Mouse (Mus musculus): ENCODE results near the gene Zfp385b.
A peak's percentile ranks its signal among the peaks of the same experiment; 100 is the strongest.

Gene Zfp385b

DNA sequence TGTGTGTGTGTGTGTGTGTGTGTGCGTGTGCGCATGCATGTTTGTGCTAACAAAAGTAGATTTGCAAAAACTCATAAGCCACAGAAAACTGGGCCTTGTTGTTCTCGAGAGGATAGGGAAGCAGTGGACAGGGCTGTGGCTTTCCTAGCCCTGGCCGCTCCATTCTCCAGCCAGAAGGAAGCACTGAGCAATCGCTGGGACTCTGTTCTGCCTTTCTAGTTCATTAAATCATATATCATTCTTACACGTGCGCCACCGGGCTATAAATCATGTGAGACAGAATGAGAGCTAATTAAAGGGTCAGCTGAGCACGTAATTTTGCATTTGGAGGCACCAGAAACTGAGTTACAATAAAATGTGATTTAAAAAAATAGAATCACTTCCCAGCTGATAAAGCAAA, 29.1 kb downstream of the Zfp385b start:
- DNase-seq (ENCODE audit: low read depth), result no peak

- no peak for DNase-seq (ENCODE audit: low read depth)
Observed at GRCm38 (mm10) chr2:77781390-77781789, 38.0 kb downstream of the Zfp385b start.

DNA sequence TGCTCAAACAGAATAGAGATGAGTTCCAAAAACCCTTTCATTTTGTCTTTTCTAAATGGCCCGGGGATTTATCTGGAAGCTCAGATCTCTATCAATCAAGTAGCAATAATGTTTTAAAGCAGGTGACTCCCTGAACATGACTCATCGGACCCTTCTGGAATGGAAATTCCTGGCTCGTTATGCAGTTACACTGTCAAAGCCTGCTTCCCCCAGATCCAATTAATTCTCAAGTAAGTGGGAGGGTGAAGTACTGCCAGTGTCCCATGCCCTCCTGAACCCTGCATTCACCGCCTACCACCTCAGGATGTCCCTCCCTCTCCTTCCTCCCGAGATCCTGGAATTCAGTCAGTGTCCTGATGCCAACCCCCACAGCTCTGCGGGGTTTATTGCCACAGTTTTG, 41.7 kb downstream of the Zfp385b start:
- DNase-seq (ENCODE audit: low read depth), result no peak

- no peak for DNase-seq (ENCODE audit: low read depth)
Observed at GRCm38 (mm10) chr2:77777047-77777686, 42.3 kb downstream of the Zfp385b start.

DNA sequence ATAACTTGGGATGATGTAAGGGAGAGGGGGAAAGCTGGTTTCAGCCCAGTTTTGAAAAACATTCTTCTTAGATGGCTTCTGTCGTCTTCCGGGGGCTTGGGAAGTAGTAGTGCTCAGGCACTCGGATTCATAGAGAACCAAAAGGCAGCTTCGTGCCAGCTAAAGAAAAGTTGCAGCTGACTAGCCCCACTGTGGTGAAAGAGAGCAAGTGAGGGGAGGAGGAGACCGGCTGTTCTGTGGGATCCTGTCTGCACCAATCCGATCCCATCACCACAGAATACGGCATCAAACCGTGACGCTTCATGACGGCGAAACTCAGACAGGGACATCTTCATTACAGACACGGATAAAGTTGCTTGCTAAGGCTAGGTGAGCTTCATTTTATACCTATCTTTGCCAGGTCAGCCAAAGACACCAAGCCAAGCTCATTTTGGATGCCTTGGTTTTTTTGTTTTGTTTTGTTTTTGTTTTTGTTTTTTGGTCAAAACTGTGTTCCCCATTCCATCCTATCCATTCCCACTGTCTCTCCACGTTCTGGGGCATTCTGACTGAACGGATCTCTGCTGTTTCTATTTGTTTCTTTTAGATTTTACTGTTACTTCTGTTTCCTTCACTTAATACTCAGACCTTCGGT, 44.1 kb downstream of the Zfp385b start:
- no peak for DNase-seq (ENCODE audit: low read depth)

- DNase-seq (ENCODE audit: low read depth), result no peak
Observed at GRCm38 (mm10) chr2:77770056-77770697, 49.3 kb downstream of the Zfp385b start.

- no peak for DNase-seq (ENCODE audit: low read depth)
Observed at GRCm38 (mm10) chr2:77768321-77768886, 51.0 kb downstream of the Zfp385b start.

GRCm38 (mm10) chr2:77761967-77762366, 57.5 kb downstream of the Zfp385b start:
- no peak for DNase-seq (ENCODE audit: low read depth)

- no peak for DNase-seq (ENCODE audit: low read depth)
Observed at GRCm38 (mm10) chr2:77758403-77759071, 60.9 kb downstream of the Zfp385b start.

- DNase-seq (ENCODE audit: low read depth), result no peak
Observed at GRCm38 (mm10) chr2:77752491-77752890, 66.9 kb downstream of the Zfp385b start.

DNA sequence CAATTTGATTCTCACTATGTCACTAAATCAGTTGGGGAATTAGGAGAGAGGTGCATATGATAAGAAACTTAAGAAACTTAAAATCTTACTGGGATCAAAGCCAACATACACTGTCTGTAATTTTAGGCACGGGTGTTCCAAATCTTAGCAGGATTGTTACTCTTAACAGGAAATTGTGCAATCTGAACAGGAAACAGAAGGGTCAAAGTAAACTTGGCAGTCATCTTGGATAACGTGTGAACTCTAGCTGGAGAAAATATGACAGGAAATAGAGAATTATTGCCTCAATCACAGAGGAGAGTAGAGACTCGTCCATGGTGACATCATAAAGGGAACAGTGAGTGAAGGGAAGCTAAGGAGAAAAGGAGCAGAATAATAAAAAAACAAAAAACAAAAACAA, 69.8 kb downstream of the Zfp385b start:
- DNase-seq (ENCODE audit: low read depth), result no peak

DNA sequence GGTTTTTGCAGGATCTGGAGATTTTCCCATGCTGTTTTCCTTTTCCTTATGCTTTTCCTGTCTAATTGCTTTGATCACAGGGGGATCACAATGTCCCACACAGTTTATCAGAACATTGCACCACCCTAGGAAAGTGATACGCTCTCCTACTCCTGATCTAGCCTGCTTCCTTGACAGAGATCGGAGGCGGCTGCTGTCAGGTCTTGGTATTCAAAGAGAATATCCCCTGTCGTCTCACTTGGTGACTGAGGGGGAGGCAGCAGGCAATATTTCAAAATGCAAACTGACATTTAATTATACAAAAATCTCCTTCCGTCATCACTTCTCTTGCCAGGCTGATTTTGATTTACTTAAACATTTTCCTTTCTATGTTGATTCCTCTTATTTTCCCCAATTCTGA, 73.0 kb downstream of the Zfp385b start:
- DNase-seq (ENCODE audit: low read depth), result no peak

- no peak for DNase-seq (ENCODE audit: low read depth)
Observed at GRCm38 (mm10) chr2:77745246-77745645, 74.2 kb downstream of the Zfp385b start.

DNA sequence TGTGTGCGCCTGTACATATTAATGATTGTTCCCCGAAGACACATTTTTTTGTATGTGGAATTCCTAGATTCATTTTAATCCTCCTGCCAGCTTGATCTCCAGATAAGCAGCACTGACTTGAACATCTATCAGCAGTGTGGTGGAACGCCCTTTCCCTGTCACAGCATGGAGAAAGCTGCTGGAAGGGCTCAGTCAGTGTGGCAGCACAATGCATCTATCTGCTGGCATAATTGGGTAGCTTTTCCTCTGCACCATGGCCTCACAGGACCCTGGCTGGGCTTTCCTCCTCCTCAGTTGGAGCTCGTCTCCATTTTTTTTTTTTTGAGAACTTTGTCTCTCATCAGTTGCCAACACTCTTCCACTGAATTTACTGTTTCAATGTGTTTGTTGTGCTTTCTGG, 77.1 kb downstream of the Zfp385b start:
- no peak for DNase-seq (ENCODE audit: low read depth)

GRCm38 (mm10) chr2:77730196-77730595, 89.2 kb downstream of the Zfp385b start:
- no peak for DNase-seq (ENCODE audit: low read depth)

DNA sequence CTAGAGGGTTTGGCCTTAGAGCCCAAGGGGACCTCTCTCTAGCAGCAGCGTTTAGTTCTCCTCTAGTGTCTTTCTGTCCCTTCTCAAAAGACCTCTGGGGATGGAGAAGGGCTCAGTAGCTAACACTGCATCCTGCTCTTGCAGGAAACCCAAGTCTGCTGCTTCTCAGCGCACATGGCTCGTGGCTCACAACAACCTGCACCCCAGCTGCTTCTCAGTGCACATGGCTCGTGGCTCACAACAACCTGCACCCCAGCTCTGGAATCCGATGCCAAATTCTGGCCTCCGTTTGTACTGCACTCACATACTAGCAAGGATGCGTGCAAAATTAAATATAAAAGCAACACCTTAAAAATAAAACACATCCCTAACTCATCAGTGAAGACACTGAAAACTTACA, 92.6 kb downstream of the Zfp385b start:
- DNase-seq (ENCODE audit: low read depth), result no peak

GRCm38 (mm10) chr2:77720806-77721205, 98.6 kb downstream of the Zfp385b start:
- no peak for DNase-seq (ENCODE audit: low read depth)

DNA sequence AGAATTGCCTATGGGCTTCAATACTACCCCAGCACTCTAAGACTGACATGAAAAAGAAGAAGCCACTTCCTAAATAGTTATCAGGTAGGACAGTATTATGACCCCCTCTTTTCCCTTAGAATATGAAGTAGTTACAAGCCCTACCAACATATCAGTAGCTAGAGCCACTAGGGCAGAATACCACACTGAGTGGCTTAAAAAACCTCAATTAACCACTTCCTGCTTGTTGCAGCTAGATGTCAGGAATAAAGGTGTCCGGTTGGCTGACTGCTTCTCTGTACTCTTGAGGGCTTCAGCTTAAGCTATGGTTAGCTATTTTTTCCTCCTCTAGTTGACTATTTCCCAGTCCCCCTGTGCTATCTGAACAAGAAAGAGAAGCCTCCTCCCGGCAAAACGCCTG, 103.1 kb downstream of the Zfp385b start:
- no peak for DNase-seq (ENCODE audit: low read depth)

DNA sequence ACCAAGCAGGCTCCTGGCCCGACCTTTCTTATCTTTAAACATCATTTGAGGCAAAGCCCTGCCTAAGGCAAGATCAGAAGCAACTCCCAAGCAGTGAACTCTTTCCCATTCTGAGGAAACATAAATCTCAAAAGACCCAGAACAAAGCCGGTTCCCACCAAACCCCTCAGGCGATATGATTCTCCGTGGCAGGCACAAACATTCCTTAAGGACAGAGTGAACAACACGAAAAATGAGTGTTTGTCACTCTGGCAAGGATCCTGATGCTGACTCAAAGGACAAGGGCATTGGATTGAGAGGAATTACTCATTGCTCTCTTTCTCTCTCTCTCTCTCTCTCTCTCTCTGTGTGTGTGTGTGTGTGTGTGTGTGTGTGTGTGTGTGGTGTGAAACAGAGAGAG, 105.6 kb downstream of the Zfp385b start:
- no peak for DNase-seq (ENCODE audit: low read depth)

- DNase-seq (ENCODE audit: low read depth), result peak; percentile 9
Observed at GRCm38 (mm10) chr2:77711751-77712150, 107.7 kb downstream of the Zfp385b start.

- DNase-seq (ENCODE audit: low read depth), result peak; percentile 18
Observed at GRCm38 (mm10) chr2:77709206-77709794, 110.1 kb downstream of the Zfp385b start.

GRCm38 (mm10) chr2:77707138-77707537, 112.3 kb downstream of the Zfp385b start:
- DNase-seq (ENCODE audit: low read depth), result no peak

All from c-Kit-positive CD71-negative TER-119-negative erythroid progenitor cells, embryonic 14.5 days (primary cell).